Mouse (Mus musculus) embryonic facial prominence, embryonic 14.5 days (tissue): Measurements from ENCODE around the gene Ccdc84. TPM values are rescaled to one million over a fixed set of nuclear protein-coding genes. Genes with fewer than 3 reads are reported as not detected.
A peak's percentile ranks its signal among the peaks of the same experiment; 100 is the strongest.
"Not testable (repeated sequence)": the region's sequence is repeated elsewhere in the genome, so short reads cannot be mapped to it uniquely, and the experiment has no call there.

ENCODE experiments used
- ATAC-seq: fragments of 200-750 bp; cut with Nextera tagmentation; 2 replicates; pipeline ENCODE4 v1.8.0; 2017; ENCODE audit warnings: low read depth, moderate number of reproducible peaks, moderate TSS enrichment
- DNase-seq: peaks from one replicate; pipeline ENCODE4 v3.0.0-alpha.2; 2015; ENCODE audit warnings: low spot score
- H3K27ac ChIP-seq: fragments of 300-500 bp; sonication (generic); replicated peaks from 2 replicates; pipeline ENCODE4 v1.5.1; 2014; ENCODE audit warnings: low read depth, mild to moderate bottlenecking, low read length, moderate library complexity
- H3K27me3 ChIP-seq: fragments of 300-500 bp; sonication (generic); replicated peaks from 2 replicates; pipeline ENCODE4 v1.6.1; 2014; ENCODE audit warnings: low read length; ENCODE audit not compliant: control insufficient read depth, insufficient read depth
- H3K36me3 ChIP-seq: fragments of 300-500 bp; sonication (generic); 2 replicates; pipeline ENCODE4 v1.6.1; 2014; ENCODE audit warnings: low read length, mixed read lengths; ENCODE audit not compliant: control insufficient read depth, insufficient read depth
- H3K4me1 ChIP-seq: fragments of 300-500 bp; sonication (generic); 2 replicates; pipeline ENCODE4 v1.6.1; 2014; ENCODE audit warnings: antibody characterized with exemption, low read length; ENCODE audit not compliant: control insufficient read depth, insufficient read depth
- H3K4me2 ChIP-seq: fragments of 300-500 bp; sonication (generic); 2 replicates; pipeline ENCODE4 v1.6.1; 2014; ENCODE audit warnings: low read depth, mild to moderate bottlenecking, low read length, moderate library complexity, mixed read lengths
- H3K4me3 ChIP-seq: fragments of 300-500 bp; sonication (generic); 2 replicates; pipeline ENCODE4 v1.5.1; 2014; ENCODE audit warnings: low read depth, mild to moderate bottlenecking, low read length
- H3K9ac ChIP-seq: fragments of 300-500 bp; sonication (generic); 2 replicates; pipeline ENCODE4 v1.6.1; 2014; ENCODE audit warnings: low read depth, mild to moderate bottlenecking, low read length, moderate library complexity, mixed read lengths
- H3K9me3 ChIP-seq: fragments of 300-500 bp; sonication (generic); 2 replicates; pipeline ENCODE4 v1.6.1; 2016; ENCODE audit warnings: low read length; ENCODE audit not compliant: control insufficient read depth
- WGBS: fragments of 180-500 bp; shearing (Covaris S2); extraction: QIAGEN DNeasy Blood & Tissue Kit; methylation state at CpG from one replicate; pipeline ENCODE4 v1.1.7; 2014; 5-methylcytosine and 5-hydroxymethylcytosine counted together
- polyA plus RNA-seq: library from polyadenylated mRNA; unstranded; fragments of >200 nt; fragmentation: Nextera tagmentation; extraction: Ambion mirVana; gene quantifications from 2 replicates; pipeline ENCODE4 v1.2.1, GENCODE M21; 2014

Ccdc84 gene
- polyA plus RNA-seq, 1 experiment from 2014 or later = 19.4 TPM

GRCm38 (mm10) chr9:44435747-44436146 lies 17.4 kb upstream of the Ccdc84 start:
- Histone ChIP-seq H3K27ac (peak overlapping the region; percentile 15; the same call in 1 of the 2 replicates), H3K4me2 (no peak overlapping the region), H3K27me3 (no peaks in the 10 kb centered on the region), H3K4me1 (0 out of 2 replicates have a peak, but pooled peaks cover 4% of the 10 kb centered on the region), H3K36me3 (no peaks in the 10 kb centered on the region), H3K9ac (peak overlapping the region; percentile 30; the same call in 1 of the 2 replicates), H3K9me3 (no peaks in the 10 kb centered on the region), H3K4me3 (no peak overlapping the region)
- WGBS = 83% methylated on average over 6 of the region's 6 CpGs
- DNase-seq = no peak
- no peak for ATAC-seq

GRCm38 (mm10) chr9:44432577-44433185 lies 14.3 kb upstream of the Ccdc84 start:
- WGBS = 57% methylated on average over 5 of the region's 5 CpGs
- DNase-seq = no peak
- H3K4me2 ChIP-seq = no peak overlapping the region
- H3K9ac ChIP-seq = no peak overlapping the region
- H3K27ac ChIP-seq = no peak overlapping the region
- 0 out of 2 replicates have a peak, but pooled peaks cover 4% of the 10 kb centered on the region for H3K4me1 ChIP-seq
- no peak overlapping the region for H3K4me3 ChIP-seq
- H3K27me3 ChIP-seq = no peaks in the 10 kb centered on the region
- no peaks in the 10 kb centered on the region for H3K9me3 ChIP-seq
- no peak for ATAC-seq
- H3K36me3 ChIP-seq = no peaks in the 10 kb centered on the region

GRCm38 (mm10) chr9:44423576-44423975 lies 5.2 kb upstream of the Ccdc84 start:
- no peaks in the 10 kb centered on the region for H3K27me3 ChIP-seq
- no peak for DNase-seq
- 78% methylated on average over 4 of the region's 4 CpGs for WGBS
- no peaks in the 10 kb centered on the region for H3K36me3 ChIP-seq
- no peak overlapping the region for H3K4me2 ChIP-seq
- H3K4me1 ChIP-seq = no peaks in the 10 kb centered on the region
- no peak overlapping the region for H3K9ac ChIP-seq
- no peak overlapping the region for H3K27ac ChIP-seq
- H3K4me3 ChIP-seq = no peak overlapping the region
- H3K9me3 ChIP-seq = 0 out of 2 replicates have a peak, but pooled peaks cover 3% of the 10 kb centered on the region
- no peak for ATAC-seq

- H3K27me3 ChIP-seq = no peaks in the 10 kb centered on the region
- DNase-seq (no peak), ATAC-seq (no peak)
- H3K9ac ChIP-seq = no peak overlapping the region
- H3K4me3 ChIP-seq = no peak overlapping the region
- no peak overlapping the region for H3K27ac ChIP-seq
- H3K4me1 ChIP-seq = peaks cover 4% of the 10 kb centered on the region; the same call in 1 of the 2 replicates
- H3K9me3 ChIP-seq = 0 out of 2 replicates have a peak, but pooled peaks cover 3% of the 10 kb centered on the region
- H3K36me3 ChIP-seq = no peaks in the 10 kb centered on the region; the same call in 1 of the 2 replicates
- WGBS = 77% methylated on average over 5 of the region's 5 CpGs
- H3K4me2 ChIP-seq = no peak overlapping the region
Observed at GRCm38 (mm10) chr9:44420280-44420898, 2.0 kb upstream of the Ccdc84 start.

GRCm38 (mm10) chr9:44419730-44420129 lies 1.4 kb upstream of the Ccdc84 start:
- DNase-seq, ATAC-seq: not testable (repeated sequence)
- WGBS = 93% methylated on average over 9 of the region's 9 CpGs

GRCm38 (mm10) chr9:44417892-44418363 lies 441 bp downstream of the Ccdc84 start:
- Histone ChIP-seq H3K27me3 (no peaks in the 10 kb centered on the region), H3K27ac (peak overlapping the region; percentile 84), H3K9ac (peak overlapping the region; percentile 83), H3K4me1 (peaks cover 4% of the 10 kb centered on the region; the same call in 1 of the 2 replicates), H3K36me3 (peaks cover 20% of the 10 kb centered on the region), H3K4me3 (peak overlapping the region; percentile 84), H3K9me3 (0 out of 2 replicates have a peak, but pooled peaks cover 3% of the 10 kb centered on the region), H3K4me2 (peak overlapping the region; percentile 86)
- peak; percentile 94 for DNase-seq
- under 1% methylated on average over 38 of the region's 38 CpGs for WGBS
- peak; percentile 87 for ATAC-seq

More at GRCm38 (mm10) chr9:44419730-44420129, 1.4 kb upstream of the Ccdc84 start:
- not testable (repeated sequence) for H3K9me3 ChIP-seq, H3K36me3 ChIP-seq, H3K4me2 ChIP-seq, H3K9ac ChIP-seq, H3K4me3 ChIP-seq, H3K27ac ChIP-seq, H3K4me1 ChIP-seq, H3K27me3 ChIP-seq

GRCm38 (mm10) chr9:44417156-44417891 lies 1.0 kb downstream of the Ccdc84 start:
- Histone ChIP-seq H3K27me3 (no peaks in the 10 kb centered on the region), H3K4me3 (peak overlapping the region; percentile 84), H3K4me2 (peak overlapping the region; percentile 86), H3K9ac (peak overlapping the region; percentile 83), H3K36me3 (peaks cover 26% of the 10 kb centered on the region), H3K9me3 (0 out of 2 replicates have a peak, but pooled peaks cover 3% of the 10 kb centered on the region), H3K27ac (peak overlapping the region; percentile 84; the same call in 1 of the 2 replicates), H3K4me1 (peaks cover 4% of the 10 kb centered on the region; the same call in 1 of the 2 replicates)
- DNase-seq = no peak
- WGBS = 8% methylated on average over 26 of the region's 26 CpGs
- ATAC-seq = peak; percentile 53

GRCm38 (mm10) chr9:44412781-44413180 lies 5.6 kb downstream of the Ccdc84 start:
- DNase-seq (no peak), ATAC-seq (no peak)
- H3K4me2 ChIP-seq = no peak overlapping the region
- H3K36me3 ChIP-seq = peaks cover 64% of the 10 kb centered on the region
- no peak overlapping the region for H3K9ac ChIP-seq
- H3K4me1 ChIP-seq = peaks cover 6% of the 10 kb centered on the region; the same call in 1 of the 2 replicates
- no peaks in the 10 kb centered on the region for H3K27me3 ChIP-seq
- H3K9me3 ChIP-seq = no peaks in the 10 kb centered on the region
- H3K4me3 ChIP-seq = no peak overlapping the region
- H3K27ac ChIP-seq = no peak overlapping the region
- WGBS = 81% methylated on average over 2 of the region's 2 CpGs
